ENCODE assay signal across 25 mouse cellular contexts in genomic region chr9:121520047-121520446, GRCm38 (mm10). TPM values are rescaled to one million over a fixed set of nuclear protein-coding genes. Genes with fewer than 3 reads are reported as not detected.
DNase-seq lines count a peak whose midpoint lies in the region; ATAC-seq and TF ChIP-seq lines count a peak whose summit lies in the region.
"Had no signal": no experiment of that assay in that cellular context is flagged by ENCODE, and none has a peak within 500 bp of the region (broad histone marks: within the 10 kb centered on the region; RNA-seq: fewer than 3 reads in every experiment).

No protein-coding gene starts in this region.

- H3K4me3 ChIP-seq in gastrocnemius, adult 2 months: no peak overlapping the region
- H3K4me3 ChIP-seq: embryonic facial prominence, embryonic 12.5 days; embryonic facial prominence, embryonic 15.5 days; hindbrain, embryonic 12.5 days; hindbrain, embryonic 15.5 days had no signal

- no peak for ATAC-seq in activated CD4-positive, CD25-positive, alpha-beta regulatory T cell, adult 4 months
- ATAC-seq: forebrain, embryonic 14.5 days; forebrain, postnatal 0 days; intestine, postnatal 0 days had no signal

- H3K27ac ChIP-seq in gastrocnemius, adult 2 months: peak overlapping the region; percentile 75
- H3K27ac ChIP-seq: embryonic facial prominence, embryonic 12.5 days; embryonic facial prominence, embryonic 15.5 days; hindbrain, embryonic 12.5 days; hindbrain, embryonic 15.5 days had no signal

- intact Hi-C loops in gastrocnemius, adult 2 months (cut with DNase I): no loop called here

- TF ChIP-seq CTCF in gastrocnemius, adult 2 months (IDR thresholded peaks at IDR 0.05): no peak

- DNase-seq in cerebellum, adult 11-12 months: peak; percentile 10
- no peak for DNase-seq in cerebellum, postnatal 10 days
- peak; percentile 10 for DNase-seq in cerebellum, adult 9-11 months
- no peak for DNase-seq in cerebellum, adult 11 months
- DNase-seq in gastrocnemius, adult 2 months: peak; percentile 30
- DNase-seq in gastrocnemius, postnatal 10 days: no peak
- DNase-seq in brain, adult 2 months (ENCODE audit: low read depth, low spot score): peak; percentile 77
- DNase-seq: adrenal gland, adult 2 months; adrenal gland, postnatal 14 days; forebrain, postnatal 0 days; heart, adult 11 months; kidney, adult 2 months had no signal

RNA-seq across cellular contexts. Expression of gene Cck, which starts 24.6 kb away (rescaled TPM):
- total RNA-seq in gastrocnemius, adult 2 months (2021): not detected
- 1 to 10 TPM; 3.4 to 3.5 TPM for total RNA-seq in gastrocnemius, postnatal 10 days (2021)
- not detected for polyA plus RNA-seq in activated CD4-positive, CD25-positive, alpha-beta regulatory T cell, adult 4 months (2017; shearing (Covaris generic))
- total RNA-seq: adrenal gland, postnatal 14 days; common myeloid progenitor, adult 5-6 weeks; ES-E14; gastrocnemius, adult 8-10 months; heart, adult 8-10 months; heart, postnatal 25 days; hematopoietic stem cell, adult 5-6 weeks had no signal

Comparison
In these comparisons a context has a peak if more than half of its experiments do, and no peak if none do; other contexts are left out.
1. DNase-seq: peak in cerebellum, adult 11-12 months (single experiment), cerebellum, adult 9-11 months (single experiment), gastrocnemius, adult 2 months (single experiment) and brain, adult 2 months (single experiment); none in cerebellum, postnatal 10 days (0 of 2), cerebellum, adult 11 months (single experiment) and gastrocnemius, postnatal 10 days (single experiment).